Mouse (Mus musculus): ENCODE results near the gene Krt35. TPM values are rescaled to one million over a fixed set of nuclear protein-coding genes. Genes with fewer than 3 reads are reported as not detected.

The Krt35 gene
- not detected in 2 replicates for polyA plus RNA-seq (2015; fragmentation: Nextera tagmentation; extraction: Ambion mirVana)

DNA sequence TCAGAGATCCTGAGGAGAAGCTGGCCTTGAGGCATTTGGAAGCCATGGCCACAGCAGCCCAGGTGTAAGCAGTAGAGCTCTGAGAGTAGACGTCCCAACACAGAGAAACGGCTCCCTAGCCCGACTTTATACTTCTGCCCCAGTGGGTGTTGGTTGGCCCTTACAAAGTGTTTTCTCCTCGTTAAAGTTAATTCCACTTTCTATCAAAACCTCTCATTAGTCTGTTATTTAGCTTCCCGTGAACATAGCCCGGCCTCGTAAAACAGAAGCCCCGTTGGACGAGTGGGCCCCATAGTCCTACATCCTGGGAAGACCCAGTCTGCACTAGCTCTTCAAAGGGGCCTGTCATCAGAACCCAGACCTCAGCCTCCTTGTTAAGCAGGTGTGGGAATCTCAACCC, at the start of gene Krt35:
Krt35 (minus strand) TSS at position 101 of the 400 bp plus-strand sequence.
- Histone ChIP-seq H3K4me2 (ENCODE audit: low read length) (no peak within 1 kb of the TSS), H3K4me3 (ENCODE audit: low read depth, low read length) (no peak within 1 kb of the TSS), H3K9ac (ENCODE audit: low read depth, low read length) (no peak within 1 kb of the TSS), H3K27me3 (ENCODE audit: control insufficient read depth, insufficient read depth, low read depth, low read length) (no peaks in the 10 kb centered on the region), H3K9me3 (replicated peaks; ENCODE audit: control insufficient read depth, low read length, poor library complexity, severe bottlenecking) (no peaks in the 10 kb centered on the region), H3K27ac (ENCODE audit: low read length) (no peak within 1 kb of the TSS), H3K4me1 (ENCODE audit: control insufficient read depth, insufficient read depth, low read length) (no peaks in the 10 kb centered on the region), H3K36me3 (ENCODE audit: control insufficient read depth, insufficient read depth, low read length) (no peaks in the 10 kb centered on the region)
- 90% methylated on average over 9 of the region's 9 CpGs for WGBS
- no peak for ATAC-seq

DNA sequence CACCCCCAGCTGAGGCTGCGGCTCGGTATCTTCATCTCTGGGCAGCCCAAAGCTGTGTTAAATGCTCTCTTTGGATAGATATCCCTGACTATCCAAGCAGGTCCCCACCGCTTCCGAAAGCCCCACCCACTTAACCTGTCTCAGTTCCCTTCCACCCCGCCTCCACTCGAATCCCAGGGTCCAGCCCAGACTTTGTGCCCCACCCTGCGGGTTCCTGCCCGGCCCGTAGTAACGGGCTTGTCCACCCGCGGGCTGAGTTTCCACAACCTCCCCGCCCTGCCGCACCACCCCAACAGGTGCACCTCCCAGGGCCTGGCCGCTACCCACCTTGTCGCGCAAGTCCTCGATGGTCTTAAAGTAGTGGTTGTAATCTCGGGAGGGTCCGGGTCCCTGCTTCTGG, 49.1 kb upstream of the Krt35 start:
- Histone ChIP-seq H3K4me2 (ENCODE audit: low read length) (peak overlapping the region; percentile 67), H3K4me1 (ENCODE audit: control insufficient read depth, insufficient read depth, low read length) (peaks cover 11% of the 10 kb centered on the region), H3K27me3 (ENCODE audit: control insufficient read depth, insufficient read depth, low read depth, low read length) (peaks cover 23% of the 10 kb centered on the region), H3K9me3 (replicated peaks; ENCODE audit: control insufficient read depth, low read length, poor library complexity, severe bottlenecking) (no peaks in the 10 kb centered on the region), H3K9ac (ENCODE audit: low read depth, low read length) (peak overlapping the region; percentile 18; the same call in 1 of the 2 replicates), H3K4me3 (ENCODE audit: low read depth, low read length) (peak overlapping the region; percentile 34), H3K36me3 (ENCODE audit: control insufficient read depth, insufficient read depth, low read length) (no peaks in the 10 kb centered on the region), H3K27ac (ENCODE audit: low read length) (no peak overlapping the region)
- 0% methylated on average over 20 of the region's 20 CpGs for WGBS
- no peak for ATAC-seq

DNA sequence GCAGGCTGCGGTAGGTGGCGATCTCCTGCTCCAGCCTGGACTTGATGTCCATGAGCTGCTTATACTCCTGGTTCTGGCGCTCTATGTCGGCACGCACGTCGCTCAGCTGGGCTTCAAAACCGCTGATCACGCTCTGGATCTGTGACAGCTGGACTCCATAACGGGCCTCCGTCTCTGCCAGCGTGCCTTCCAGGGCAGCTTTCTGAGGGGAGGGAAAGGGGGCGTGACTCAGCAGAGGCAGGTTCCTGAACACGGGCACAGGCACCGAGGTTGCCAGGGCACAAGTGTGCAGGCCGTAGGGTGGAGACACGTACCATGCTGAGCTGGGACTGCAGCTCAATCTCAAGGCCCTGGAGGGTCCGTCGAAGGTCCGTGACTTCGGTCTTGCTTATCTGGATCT, 44.9 kb upstream of the Krt35 start:
- H3K9ac ChIP-seq (ENCODE audit: low read depth, low read length): no peak overlapping the region
- H3K4me3 ChIP-seq (ENCODE audit: low read depth, low read length): no peak overlapping the region
- H3K27ac ChIP-seq (ENCODE audit: low read length): no peak overlapping the region
- H3K4me2 ChIP-seq (ENCODE audit: low read length): no peak overlapping the region
- peaks cover 21% of the 10 kb centered on the region for H3K27me3 ChIP-seq (ENCODE audit: control insufficient read depth, insufficient read depth, low read depth, low read length)
- H3K36me3 ChIP-seq (ENCODE audit: control insufficient read depth, insufficient read depth, low read length): no peaks in the 10 kb centered on the region
- ATAC-seq: no peak
- WGBS: 87% methylated on average over 21 of the region's 21 CpGs
- peaks cover 13% of the 10 kb centered on the region for H3K4me1 ChIP-seq (ENCODE audit: control insufficient read depth, insufficient read depth, low read length)
- no peaks in the 10 kb centered on the region for H3K9me3 ChIP-seq (replicated peaks; ENCODE audit: control insufficient read depth, low read length, poor library complexity, severe bottlenecking)

DNA sequence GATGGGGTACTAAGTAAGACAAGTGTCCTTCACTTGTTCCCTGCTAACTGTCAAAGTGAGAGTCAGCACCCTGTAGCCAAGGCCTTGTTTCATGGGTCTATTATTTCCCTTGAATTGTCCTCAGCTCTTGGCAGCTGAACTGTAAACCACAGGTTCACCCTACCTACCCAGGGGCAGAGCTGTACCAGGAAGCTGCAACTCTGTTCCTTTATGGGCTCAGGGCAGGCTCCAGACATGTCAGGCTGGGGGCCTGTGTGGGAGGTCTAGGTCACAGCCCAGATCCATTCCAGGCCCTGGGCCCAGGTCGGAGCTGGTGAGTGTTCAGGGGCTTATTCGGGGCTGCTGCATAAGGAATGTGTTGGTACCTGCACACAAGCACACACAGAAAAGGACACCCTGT, 43.4 kb upstream of the Krt35 start:
- no peak overlapping the region for H3K4me2 ChIP-seq (ENCODE audit: low read length)
- no peaks in the 10 kb centered on the region for H3K36me3 ChIP-seq (ENCODE audit: control insufficient read depth, insufficient read depth, low read length)
- no peaks in the 10 kb centered on the region for H3K9me3 ChIP-seq (replicated peaks; ENCODE audit: control insufficient read depth, low read length, poor library complexity, severe bottlenecking)
- H3K4me1 ChIP-seq (ENCODE audit: control insufficient read depth, insufficient read depth, low read length): 0 out of 2 replicates have a peak, but pooled peaks cover 3% of the 10 kb centered on the region
- WGBS: 75% methylated on average over 2 of the region's 2 CpGs
- H3K27ac ChIP-seq (ENCODE audit: low read length): no peak overlapping the region
- H3K27me3 ChIP-seq (ENCODE audit: control insufficient read depth, insufficient read depth, low read depth, low read length): peaks cover 6% of the 10 kb centered on the region
- H3K9ac ChIP-seq (ENCODE audit: low read depth, low read length): no peak overlapping the region
- H3K4me3 ChIP-seq (ENCODE audit: low read depth, low read length): no peak overlapping the region
- no peak for ATAC-seq

DNA sequence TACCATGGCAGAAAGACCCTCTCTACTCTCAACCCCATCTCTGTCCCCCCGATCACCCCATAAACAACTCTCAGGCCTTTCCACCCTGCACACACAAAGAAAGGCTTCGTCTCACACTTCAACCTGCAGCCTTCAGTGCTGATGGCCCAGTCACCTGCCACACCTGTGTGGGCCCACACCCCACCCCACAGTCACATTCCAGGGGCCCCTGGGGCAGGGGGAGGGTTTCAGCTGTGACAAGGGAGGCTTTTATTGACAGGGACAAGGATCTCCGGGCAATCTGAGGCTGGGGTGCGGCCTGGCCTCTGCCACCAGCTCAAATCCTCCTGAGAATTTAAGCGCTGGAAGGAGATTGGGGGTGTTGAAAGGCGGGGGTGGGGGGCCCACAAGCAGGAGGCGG, 42.8 kb upstream of the Krt35 start:
- no peak overlapping the region for H3K4me3 ChIP-seq (ENCODE audit: low read depth, low read length)
- WGBS: 47% methylated on average over 7 of the region's 7 CpGs

DNA sequence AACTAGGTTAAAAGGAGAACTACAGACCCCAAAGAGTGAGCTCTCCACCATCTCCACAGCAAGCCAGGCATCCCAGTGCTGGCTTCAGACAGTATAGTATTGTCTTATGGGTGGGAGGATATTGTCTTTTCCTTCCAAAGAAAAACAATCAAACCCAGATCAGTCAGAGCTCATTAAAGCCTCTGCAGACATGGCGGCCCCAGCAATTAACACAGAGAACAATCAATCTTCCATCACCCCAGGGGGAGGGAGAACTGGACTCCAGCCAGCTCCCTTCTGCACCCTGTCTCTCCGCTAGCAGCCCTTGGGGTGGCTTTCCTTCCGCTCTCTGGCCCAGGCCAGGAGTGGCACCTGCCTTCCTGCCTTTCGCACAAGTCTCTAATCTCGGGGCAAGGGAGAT, 41.7 kb upstream of the Krt35 start:
- H3K27ac ChIP-seq (ENCODE audit: low read length): no peak overlapping the region
- H3K4me2 ChIP-seq (ENCODE audit: low read length): no peak overlapping the region
- H3K4me3 ChIP-seq (ENCODE audit: low read depth, low read length): no peak overlapping the region
- WGBS: 31% methylated on average over 5 of the region's 5 CpGs
- no peak overlapping the region for H3K9ac ChIP-seq (ENCODE audit: low read depth, low read length)
- no peaks in the 10 kb centered on the region for H3K36me3 ChIP-seq (ENCODE audit: control insufficient read depth, insufficient read depth, low read length)
- ATAC-seq: no peak
- no peaks in the 10 kb centered on the region for H3K27me3 ChIP-seq (ENCODE audit: control insufficient read depth, insufficient read depth, low read depth, low read length)
- 0 out of 2 replicates have a peak, but pooled peaks cover 3% of the 10 kb centered on the region for H3K4me1 ChIP-seq (ENCODE audit: control insufficient read depth, insufficient read depth, low read length)
- no peaks in the 10 kb centered on the region for H3K9me3 ChIP-seq (replicated peaks; ENCODE audit: control insufficient read depth, low read length, poor library complexity, severe bottlenecking)

More for the DNA sequence above, 42.8 kb upstream of the Krt35 start:
- no peak overlapping the region for H3K9ac ChIP-seq (ENCODE audit: low read depth, low read length)
- no peaks in the 10 kb centered on the region for H3K9me3 ChIP-seq (replicated peaks; ENCODE audit: control insufficient read depth, low read length, poor library complexity, severe bottlenecking)
- no peak for ATAC-seq
- no peak overlapping the region for H3K4me2 ChIP-seq (ENCODE audit: low read length)
- 0 out of 2 replicates have a peak, but pooled peaks cover 3% of the 10 kb centered on the region for H3K4me1 ChIP-seq (ENCODE audit: control insufficient read depth, insufficient read depth, low read length)
- H3K36me3 ChIP-seq (ENCODE audit: control insufficient read depth, insufficient read depth, low read length): no peaks in the 10 kb centered on the region
- H3K27ac ChIP-seq (ENCODE audit: low read length): no peak overlapping the region
- H3K27me3 ChIP-seq (ENCODE audit: control insufficient read depth, insufficient read depth, low read depth, low read length): peaks cover under 1% of the 10 kb centered on the region

DNA sequence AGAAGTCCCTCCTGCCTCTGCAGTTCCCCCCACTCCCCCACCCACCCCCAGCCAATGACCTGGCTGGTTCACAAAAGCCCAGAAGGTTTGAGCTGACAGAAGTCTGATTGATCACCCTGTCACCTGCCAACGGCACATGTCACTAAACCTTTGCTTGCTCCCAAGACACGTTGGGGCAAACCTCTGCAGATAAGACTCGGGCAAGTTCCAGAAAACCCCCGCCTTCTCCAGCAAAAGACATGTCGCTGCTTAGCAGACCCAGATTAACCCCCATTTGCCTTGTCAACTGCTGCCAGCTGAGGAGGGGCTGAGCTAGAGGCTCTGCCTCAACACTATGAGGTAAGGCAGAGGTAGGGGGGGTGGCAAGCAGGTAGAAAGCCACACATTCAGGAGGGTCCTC, 40.5 kb upstream of the Krt35 start:
- Histone ChIP-seq H3K27ac (ENCODE audit: low read length) (no peak overlapping the region), H3K27me3 (ENCODE audit: control insufficient read depth, insufficient read depth, low read depth, low read length) (no peaks in the 10 kb centered on the region), H3K9ac (ENCODE audit: low read depth, low read length) (no peak overlapping the region), H3K4me1 (ENCODE audit: control insufficient read depth, insufficient read depth, low read length) (0 out of 2 replicates have a peak, but pooled peaks cover 3% of the 10 kb centered on the region), H3K4me2 (ENCODE audit: low read length) (no peak overlapping the region), H3K36me3 (ENCODE audit: control insufficient read depth, insufficient read depth, low read length) (no peaks in the 10 kb centered on the region), H3K4me3 (ENCODE audit: low read depth, low read length) (no peak overlapping the region), H3K9me3 (replicated peaks; ENCODE audit: control insufficient read depth, low read length, poor library complexity, severe bottlenecking) (no peaks in the 10 kb centered on the region)
- WGBS: 31% methylated on average over 5 of the region's 5 CpGs
- ATAC-seq: no peak

DNA sequence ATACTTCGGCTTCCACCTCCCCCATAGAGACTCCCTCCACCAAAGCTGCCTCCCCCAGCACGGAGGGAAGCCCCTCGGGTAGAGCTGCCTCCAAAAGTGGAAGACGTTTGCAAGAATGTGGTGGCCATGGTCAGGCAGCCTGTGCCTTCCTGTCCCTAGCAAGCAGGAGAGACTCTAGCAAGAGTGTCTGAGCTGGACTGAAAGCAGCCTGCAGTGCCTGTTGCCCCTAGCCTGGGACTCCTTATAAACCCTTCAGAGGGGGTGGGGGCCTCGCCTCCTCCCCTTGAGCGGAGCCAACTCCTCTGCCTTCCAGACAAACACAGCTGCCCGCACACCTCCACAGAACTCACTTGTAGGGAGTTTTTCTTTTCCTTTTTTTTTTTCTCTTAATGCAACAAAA, 39.7 kb upstream of the Krt35 start, which contains the start of gene Krt15:
Krt15 (minus strand) TSS at position 198 of the 400 bp plus-strand sequence.
- H3K36me3 ChIP-seq (ENCODE audit: control insufficient read depth, insufficient read depth, low read length): no peaks in the 10 kb centered on the region
- H3K4me3 ChIP-seq (ENCODE audit: low read depth, low read length): no peak within 1 kb of the TSS
- 0 out of 2 replicates have a peak, but pooled peaks cover 3% of the 10 kb centered on the region for H3K4me1 ChIP-seq (ENCODE audit: control insufficient read depth, insufficient read depth, low read length)
- no peak for ATAC-seq
- H3K27me3 ChIP-seq (ENCODE audit: control insufficient read depth, insufficient read depth, low read depth, low read length): no peaks in the 10 kb centered on the region
- 65% methylated on average over 7 of the region's 7 CpGs for whole genome bisulfite sequencing
- no peak within 1 kb of the TSS for H3K9ac ChIP-seq (ENCODE audit: low read depth, low read length)
- no peak within 1 kb of the TSS for H3K27ac ChIP-seq (ENCODE audit: low read length)
- no peak within 1 kb of the TSS for H3K4me2 ChIP-seq (ENCODE audit: low read length)
- H3K9me3 ChIP-seq (replicated peaks; ENCODE audit: control insufficient read depth, low read length, poor library complexity, severe bottlenecking): no peaks in the 10 kb centered on the region

DNA sequence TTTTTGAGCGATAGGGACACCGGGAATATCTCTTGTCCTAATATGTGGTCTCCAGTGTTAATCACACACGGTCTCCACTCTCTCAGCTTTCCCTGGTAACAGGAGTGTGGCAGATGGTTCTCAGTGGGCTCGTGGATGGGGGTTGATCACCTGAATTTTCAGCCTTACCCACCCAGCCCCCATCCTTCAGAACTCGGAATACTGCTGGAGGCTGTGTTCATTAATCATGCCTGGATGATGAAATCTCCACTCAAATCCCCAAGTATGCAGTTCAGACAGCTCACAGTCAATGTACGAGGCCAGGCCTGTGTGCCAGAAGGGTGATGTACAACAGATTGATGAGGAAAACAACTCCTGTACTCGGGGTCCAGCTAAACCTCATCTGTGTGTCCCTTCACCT, 28.9 kb upstream of the Krt35 start:
- Histone ChIP-seq H3K4me3 (ENCODE audit: low read depth, low read length) (no peak overlapping the region), H3K4me1 (ENCODE audit: control insufficient read depth, insufficient read depth, low read length) (no peaks in the 10 kb centered on the region), H3K36me3 (ENCODE audit: control insufficient read depth, insufficient read depth, low read length) (no peaks in the 10 kb centered on the region), H3K4me2 (ENCODE audit: low read length) (no peak overlapping the region), H3K9me3 (replicated peaks; ENCODE audit: control insufficient read depth, low read length, poor library complexity, severe bottlenecking) (no peaks in the 10 kb centered on the region), H3K27ac (ENCODE audit: low read length) (no peak overlapping the region), H3K9ac (ENCODE audit: low read depth, low read length) (no peak overlapping the region), H3K27me3 (ENCODE audit: control insufficient read depth, insufficient read depth, low read depth, low read length) (no peaks in the 10 kb centered on the region)
- 77% methylated on average over 7 of the region's 7 CpGs for WGBS
- no peak for ATAC-seq

Measured in midbrain, embryonic 16.5 days (tissue).